Mouse (Mus musculus): Measurements from ENCODE around the gene Pdzrn3.

Pdzrn3 gene

DNA sequence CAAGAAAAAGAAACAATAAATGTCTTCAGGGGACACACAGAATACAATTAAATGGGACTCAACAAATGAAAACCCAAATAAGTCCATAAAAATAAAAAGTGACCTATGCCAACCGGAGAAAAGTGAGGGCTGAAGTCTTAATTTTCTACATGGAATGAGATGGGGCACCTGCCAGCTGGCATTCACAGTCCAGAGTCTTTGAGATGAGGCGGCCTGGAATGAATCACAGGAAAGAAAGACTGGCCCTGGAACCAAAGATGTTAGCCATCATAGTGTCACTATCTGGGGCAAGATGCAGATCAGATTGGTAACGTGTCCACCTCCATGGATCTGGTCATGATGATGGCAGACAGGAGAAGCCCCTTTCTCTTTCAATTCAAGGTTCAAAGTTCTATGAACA, 50.5 kb downstream of the Pdzrn3 start:
- DNase-seq = no peak

DNA sequence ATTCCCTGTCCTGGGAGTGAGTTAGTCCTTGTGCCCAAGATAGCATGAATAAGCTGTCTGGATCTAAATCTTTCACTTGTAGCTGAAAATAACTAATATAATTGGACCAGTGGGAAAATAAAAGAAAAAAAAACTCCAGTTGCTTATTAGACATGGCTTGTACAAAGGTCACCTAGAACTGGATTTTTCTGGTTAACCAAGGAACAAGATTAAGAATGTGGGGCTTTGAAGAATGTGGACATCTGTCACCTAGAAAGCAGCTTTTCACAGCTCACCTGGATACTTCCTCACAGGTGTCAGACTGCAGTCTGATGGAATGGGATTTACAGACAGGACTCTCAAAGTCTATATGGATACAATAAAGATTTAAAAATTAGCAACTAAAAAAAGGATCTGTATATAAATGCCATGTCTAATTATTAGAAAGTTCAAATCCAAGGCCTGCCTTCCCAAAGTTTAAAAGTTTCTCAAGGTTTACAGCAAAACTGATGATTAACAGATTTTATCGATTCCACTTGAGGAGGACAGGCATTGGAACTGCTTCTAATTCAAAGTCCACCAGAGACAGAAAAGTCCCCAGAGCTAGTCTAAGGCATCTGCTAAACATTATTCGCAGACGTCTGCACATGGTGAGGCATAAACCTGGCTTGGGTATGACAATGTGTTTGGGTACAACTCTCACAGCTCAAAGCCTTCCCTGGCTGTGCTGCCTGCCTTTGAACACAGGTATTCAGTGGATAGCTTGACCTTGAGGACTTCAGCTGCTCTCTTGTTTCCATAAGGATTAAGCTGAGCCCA, 51.7 kb downstream of the Pdzrn3 start:
- DNase-seq = no peak

DNA sequence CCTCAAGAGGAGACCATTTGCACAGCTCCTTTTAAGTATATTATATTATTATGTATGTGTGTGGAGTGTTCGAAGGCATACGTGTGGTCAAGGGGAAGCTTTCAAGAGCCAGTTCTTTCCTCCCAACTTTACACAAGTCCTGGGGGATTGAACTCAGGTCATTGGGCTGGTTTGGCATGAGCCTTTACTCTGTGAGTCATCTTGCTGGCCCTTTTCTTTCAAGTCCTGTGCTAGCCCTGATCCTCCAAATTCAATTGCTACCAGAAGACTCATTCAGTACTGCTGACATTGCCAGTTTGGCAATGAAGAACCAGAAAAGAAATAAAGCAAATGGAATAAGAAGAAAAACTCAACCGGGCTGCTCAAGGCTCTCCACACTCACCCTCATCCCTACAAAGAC, 55.1 kb downstream of the Pdzrn3 start:
- DNase-seq = no peak

DNA sequence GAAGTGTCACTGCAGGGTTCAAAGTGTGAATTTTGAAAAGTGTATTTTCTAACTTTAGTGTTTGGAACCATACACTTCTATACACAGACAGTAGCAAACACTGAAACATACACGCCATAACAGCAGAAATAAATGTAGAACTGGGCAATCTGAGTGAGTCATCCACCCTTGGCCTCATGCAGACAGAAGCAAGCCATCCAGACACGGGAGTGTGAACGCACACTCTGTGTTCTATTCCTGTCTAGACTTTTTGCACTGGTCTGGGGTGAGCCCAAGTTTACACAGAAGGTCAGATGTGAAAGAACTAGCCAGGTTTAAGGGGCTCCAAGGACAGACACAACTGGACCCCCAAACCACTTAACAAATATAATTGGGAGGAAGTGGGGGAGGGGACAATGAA, 57.3 kb downstream of the Pdzrn3 start:
- DNase-seq = no peak

DNA sequence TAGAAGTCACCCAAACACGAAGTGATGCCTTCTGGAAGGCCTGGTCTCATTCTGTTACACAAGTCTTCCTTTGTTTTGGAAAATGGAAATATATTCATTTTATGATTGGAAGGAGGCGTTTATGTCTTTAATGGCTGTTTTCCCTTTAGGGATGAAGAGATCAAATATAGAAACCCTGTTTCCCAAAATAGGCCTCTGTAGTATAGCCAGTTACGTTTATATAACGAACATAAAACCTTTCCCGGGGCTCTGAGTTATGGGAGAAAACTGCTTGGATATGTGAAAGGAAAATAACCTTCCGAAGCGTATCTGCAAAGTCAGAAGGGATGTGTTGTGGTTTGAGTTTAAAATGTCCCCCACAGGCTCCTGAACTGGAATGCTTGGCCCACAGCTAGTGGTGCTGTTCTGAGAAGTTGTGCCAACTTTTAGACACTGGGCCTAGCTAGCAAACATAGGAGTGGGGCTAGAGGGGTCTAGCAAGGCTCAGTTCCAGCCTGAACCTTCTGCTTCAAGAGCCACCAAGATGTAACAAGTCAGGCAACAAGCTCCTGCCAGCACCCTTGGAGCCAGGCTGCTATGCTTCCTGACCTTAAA, 58.2 kb downstream of the Pdzrn3 start:
- DNase-seq = no peak

DNA sequence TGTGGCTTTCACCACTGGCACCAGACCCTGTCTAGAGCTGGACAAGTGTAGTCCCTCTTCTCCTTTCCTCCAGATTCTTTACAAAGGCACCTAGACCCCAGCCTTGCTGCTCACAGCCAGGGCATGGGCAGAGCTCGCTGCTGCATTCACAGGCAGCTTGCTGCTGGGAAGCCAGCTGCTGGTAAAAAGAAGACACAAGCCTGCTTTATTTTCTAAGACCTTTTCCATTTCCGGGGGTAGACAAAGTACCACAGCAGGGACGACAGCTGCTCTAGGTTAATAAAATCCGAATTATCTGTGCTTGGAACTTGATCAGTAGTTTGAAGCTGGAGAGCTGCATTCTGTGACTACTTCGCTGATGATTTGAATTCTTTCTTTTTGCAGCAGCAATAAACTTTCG, 59.2 kb downstream of the Pdzrn3 start:
- DNase-seq = no peak

DNA sequence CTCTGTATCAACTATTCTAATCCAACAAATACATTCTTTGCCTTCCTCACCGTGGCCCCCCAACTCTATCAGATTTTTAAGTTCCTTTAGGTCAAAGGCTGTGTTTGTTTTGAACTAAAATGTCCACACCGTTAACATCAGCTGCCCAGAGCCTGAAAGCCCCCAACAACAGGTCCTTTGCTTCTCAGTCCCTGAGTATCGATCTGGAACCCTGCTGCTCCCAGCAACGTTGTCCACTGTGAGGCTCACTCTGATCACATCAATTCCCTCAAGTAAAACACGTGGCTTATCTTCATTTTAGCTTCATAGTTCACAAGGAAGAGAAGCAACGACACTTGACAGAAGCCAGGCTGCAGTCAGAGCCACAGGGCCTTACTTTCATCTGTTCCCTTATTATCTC, 66.3 kb downstream of the Pdzrn3 start:
- no peak for DNase-seq

DNA sequence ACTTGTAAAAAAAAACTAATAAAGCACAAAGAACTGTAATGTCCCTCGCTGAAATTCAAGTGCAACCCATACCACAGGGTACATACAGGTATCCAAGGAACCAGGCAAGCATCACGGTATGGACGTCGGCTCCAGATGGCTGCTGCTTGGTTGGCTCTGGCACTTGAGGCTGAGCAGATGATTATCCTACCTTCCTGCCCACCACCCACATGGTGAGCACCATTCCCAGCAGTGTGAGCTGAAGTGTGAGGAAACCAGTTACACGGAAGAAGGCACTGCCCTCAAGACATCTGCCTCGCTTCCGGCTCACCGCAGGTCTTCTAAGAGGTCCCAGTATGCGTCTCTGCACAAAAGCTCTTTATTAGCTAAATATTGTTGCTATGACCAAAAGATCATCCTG, 67.2 kb downstream of the Pdzrn3 start:
- DNase-seq = no peak

DNA sequence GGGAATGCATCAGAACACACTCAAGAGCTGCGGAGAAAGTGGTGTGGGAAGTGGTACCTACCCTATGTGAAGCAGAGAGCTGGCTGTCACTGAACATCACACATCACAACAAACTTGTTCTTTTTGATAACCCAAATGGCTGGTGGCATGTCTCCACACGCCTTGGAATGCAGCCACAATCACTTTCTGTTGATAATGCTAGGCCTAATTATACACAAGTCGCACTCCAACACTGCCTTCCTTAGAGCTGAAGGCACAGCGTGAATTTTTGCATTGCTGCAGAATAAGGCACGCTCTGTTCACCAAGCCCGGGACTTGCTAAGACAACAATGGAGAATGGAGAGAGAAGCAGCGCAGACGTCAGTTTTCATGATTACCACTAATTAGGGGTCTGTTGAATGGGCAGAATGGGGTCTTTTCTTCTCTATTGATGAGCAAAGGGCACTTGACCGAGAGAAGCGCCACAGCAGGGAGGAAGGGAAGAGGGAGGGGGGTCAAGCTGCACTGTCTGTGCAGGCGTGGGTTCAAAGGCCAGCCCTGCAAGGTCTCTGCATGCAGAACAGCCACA, 69.6 kb downstream of the Pdzrn3 start:
- no peak for DNase-seq

DNA sequence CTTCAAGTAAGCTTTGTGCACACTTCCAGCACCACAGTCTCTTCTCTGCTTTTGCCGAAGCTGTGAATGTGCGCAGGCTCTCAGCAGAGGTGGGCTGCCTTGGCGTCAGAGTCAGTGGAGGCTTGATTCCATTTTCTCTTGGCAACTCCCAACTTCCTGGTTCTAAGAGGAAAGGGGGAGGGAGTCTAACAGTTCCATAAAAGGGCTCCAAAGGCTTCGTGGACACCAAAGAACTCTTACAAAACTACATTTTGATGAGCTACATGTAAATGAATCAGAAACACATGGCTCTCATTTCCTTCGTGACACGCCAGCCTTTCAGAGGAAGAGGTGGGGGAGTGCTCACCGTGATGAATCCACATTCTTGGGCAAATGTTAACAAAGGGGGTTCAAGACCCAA, 70.9 kb downstream of the Pdzrn3 start:
- DNase-seq = no peak

DNA sequence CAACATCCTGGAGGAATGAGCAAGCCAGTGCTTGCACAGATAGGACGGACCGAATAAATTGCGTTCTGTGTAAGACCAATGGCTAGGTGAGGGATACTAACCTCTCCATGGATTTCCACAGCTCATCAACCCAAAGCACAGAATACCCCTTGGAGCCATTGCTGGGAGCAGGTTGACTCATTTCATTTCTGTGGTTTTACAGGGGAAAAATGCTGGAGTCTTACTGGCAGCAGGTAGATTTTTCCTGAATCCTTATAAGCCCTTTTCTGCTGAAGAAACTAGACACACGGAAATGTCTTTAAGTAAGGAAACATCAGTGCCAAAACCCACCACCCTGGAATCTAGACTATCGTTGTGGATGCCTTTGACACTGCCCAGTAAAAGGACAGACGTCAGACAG, 72.2 kb downstream of the Pdzrn3 start:
- DNase-seq = no peak

DNA sequence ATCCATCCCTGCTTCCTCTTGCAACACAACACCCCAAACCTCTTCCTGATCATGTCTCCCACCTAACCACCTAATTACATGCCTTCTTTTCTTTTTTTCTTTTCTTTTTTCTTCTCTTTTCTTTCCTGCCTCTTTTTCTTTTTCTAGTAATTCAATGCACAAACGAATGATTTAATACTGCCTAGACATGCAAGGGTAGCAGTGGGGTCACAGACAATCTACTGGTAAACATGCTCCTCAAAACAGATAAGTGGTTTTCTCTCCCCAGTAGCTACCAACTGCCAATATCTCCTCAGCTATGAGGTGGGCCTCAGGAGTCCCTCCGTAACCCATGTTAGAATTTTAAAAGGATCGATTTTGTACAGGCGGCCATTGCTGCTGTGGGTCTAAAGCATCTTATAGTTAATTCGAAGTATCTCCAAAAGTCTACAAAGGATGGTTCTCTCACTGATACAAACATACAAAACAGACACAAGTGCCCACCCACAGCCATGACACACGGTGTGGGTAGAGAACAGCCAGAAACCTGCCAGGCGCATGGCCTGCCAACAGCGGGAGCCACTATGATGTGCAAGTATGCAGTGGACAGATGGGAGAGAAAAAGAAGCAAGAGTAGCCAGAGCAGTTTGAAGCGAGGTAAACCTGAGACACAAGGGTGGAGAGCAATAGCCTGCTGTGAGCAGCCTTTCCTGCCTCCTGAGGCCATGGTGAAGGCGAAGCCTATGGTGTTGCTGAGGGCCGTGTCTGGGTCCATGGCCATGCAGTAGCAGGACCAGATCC, 73.5 kb downstream of the Pdzrn3 start:
- DNase-seq = no peak

DNA sequence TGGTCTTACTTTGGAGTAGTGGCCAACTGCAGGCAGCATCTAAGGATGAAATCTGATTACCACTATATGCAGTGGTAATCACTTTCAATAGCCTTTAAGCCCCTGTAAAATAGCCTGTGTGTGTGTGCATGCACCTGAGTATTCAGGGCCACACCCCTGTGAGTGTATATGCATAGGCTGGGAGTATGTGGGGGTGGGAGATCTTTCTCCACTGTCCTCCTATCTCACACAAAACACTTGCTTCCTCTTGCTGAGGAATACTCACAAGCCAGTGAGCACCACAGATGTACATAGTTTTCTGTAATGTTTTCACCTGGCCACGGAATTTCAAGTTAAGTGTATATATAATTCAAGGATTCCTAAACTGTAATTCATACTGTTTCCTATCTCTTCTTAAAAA, 74.2 kb downstream of the Pdzrn3 start:
- DNase-seq = no peak

DNA sequence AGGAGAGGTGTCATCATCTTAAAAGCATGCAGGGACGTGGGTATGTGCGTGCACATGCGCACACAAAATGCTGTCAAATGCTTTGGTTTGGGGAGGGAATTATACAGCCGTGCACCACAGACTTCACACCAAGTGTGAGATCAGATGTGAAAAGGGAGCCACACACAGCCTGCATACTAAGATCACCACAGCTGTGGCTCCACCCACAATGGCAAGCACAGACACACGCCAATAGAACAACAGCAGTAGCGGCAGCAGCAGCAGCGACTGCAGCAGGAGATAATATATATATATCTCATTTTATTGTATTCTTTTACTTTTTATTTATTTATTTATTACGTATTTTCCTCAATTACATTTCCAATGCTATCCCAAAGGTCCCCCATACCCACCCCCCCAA, 76.5 kb downstream of the Pdzrn3 start:
- DNase-seq = no peak

DNA sequence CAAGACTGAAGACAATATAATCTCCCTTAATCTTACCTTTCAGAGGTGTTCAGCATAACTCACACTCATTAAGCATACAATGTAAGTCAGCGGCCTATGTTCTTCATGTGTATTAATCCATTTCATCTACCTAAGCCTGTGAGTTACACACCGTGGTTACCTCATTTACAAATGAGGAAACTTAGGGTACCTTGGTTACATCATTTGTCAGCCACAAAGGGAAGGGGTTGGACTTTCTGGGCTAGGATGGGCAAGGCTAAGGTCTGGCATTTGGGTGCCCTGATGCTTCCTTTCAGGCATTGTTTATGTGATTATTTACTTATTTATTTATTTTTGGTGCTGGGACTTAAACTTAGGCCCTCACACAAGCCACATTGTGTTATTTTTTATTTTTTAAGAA, 78.3 kb downstream of the Pdzrn3 start:
- DNase-seq = no peak

DNA sequence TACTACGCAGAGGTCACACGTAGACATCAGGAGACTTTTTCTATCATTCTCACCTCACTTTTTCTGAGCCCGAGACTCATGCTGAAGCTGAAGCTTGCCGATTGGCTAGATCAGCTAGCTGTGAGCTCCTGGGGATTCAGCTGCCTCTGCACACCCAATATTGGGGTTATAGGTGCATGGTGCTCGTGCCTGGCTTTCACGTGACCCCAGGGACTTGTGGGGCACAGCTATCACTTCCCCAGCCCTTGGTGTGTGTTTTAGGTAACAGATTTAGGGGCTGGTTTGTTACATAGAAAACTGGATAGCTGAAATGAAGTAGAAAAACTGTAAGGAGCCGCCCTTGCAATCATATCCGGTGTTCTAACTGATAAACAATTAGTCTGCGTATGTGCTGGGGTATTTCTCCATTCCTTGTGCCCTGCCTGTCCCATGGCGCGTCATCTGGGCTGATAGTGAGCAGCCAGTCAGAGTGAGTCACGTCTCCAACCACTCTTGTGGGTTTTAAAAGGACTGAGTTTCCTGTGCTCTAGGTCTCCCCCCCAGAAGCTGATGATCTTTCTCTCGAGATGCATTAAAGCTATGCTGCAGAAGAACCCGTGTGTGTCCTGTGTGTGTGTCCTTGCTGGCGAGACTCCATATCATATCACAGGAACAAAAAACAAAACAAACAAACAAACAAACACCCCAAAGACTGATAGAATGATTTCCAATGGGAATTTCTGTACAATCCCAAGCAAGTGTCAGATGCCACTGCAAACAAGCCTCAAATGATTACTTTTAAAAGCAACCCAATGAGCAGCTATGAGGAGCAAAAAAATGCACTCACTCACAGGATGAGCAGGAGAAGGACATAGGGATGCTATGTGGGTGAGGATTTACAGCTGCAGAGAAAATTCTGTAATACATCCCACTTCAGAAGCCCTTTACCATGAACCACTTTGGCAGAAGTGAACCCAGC, 79.9 kb downstream of the Pdzrn3 start:
- DNase-seq = no peak

DNA sequence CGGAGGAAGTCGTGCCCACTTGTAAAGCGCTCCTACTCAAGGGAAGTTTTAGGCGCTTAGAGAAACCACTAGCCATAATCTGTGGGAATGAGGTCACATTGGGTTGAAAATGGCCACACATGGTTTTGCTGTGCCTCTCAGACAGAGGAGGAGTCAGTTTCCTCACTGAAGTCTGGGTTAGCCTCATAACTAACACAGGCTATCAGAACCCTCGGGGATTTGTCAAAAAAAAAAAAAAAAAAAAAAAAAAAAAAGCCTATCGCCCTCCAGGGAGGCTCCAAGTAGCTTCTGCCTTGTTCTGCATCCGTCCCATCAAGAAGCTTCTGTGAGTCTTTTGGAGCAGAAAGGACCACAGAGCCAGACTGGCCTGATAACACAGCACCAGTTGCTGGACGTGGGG, 80.7 kb downstream of the Pdzrn3 start:
- DNase-seq = no peak

DNA sequence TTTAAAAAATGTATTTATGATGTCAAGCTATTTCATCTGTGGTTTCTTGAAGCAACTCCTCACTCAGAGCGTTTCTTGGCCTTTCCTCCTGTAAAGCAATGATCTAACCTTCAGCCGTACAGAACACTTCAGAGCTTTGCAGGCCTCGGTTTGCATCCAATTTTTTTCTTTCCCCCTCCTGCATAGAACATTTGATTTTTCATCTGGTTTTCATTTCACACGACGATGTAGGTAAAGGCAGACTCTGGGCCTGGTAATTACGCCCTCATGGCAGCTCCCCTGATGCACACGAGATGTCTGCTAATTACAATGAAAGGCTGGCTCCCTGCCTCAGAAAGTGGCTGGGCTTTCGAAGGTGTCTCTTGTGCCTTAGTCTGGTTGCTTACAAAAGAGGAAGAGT, 81.4 kb downstream of the Pdzrn3 start:
- DNase-seq = no peak

DNA sequence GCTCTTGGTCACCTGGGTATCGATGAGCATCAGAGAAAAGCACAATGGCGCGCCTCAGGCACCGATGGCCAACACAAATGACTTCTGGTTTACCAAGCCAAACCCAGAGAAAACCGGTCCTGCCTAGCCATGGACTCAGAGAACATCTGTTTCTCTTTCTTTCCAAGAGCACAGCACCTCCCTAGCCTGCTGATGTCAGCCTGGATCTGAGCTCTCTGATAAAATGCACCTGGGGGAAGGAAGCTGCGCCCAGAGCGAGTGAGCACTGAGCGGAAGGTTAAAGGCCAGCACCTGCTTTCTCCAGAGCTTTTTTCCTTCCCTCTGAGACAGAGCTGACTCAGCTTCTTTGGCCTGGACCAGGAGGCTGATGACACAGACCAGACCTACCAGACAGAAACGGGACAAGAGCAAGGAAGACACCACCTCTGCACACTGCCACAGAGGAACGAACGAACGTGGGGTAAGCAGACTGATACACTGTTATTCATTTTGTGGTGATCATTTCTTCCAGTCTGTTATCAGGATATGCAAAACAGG, 84.6 kb downstream of the Pdzrn3 start:
- DNase-seq = no peak

DNA sequence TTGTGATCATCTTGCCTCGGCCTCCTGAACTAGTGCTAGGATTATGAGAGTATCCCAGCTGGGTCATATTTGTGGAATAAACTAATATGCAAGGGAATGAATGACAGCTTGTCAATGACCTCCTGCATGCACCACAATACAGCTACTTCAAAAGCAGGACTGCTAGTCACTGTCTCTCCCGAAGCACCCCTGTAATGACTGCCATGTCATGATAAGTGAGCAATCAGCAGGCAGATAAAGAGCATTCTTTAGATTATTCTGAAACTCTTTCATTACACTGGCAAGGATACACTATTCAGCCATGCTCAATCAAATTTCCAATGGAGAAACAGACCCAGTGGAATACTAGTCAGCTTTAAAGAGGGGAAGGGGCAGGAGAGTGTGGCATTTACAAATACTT, 85.8 kb downstream of the Pdzrn3 start:
- DNase-seq = no peak

DNA sequence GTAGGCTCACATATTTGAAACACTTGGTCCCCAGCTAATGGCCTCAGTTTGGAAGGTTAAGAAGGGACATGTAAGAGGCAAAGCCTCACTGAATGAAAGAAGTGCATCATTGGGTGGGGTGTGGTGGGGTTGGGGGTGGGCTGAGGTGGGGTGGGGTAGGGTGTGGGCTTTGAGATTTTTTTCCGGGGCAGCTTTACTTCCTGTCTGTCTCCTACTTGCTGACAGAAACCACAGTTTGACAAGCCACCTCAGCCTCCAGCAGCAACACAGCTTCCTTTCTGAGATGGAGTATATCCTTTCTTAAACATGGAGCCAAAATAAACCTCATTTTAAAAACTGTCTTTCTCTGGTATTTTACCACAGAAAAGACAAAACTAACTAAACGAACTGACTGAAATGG, 87.5 kb downstream of the Pdzrn3 start:
- DNase-seq = no peak

DNA sequence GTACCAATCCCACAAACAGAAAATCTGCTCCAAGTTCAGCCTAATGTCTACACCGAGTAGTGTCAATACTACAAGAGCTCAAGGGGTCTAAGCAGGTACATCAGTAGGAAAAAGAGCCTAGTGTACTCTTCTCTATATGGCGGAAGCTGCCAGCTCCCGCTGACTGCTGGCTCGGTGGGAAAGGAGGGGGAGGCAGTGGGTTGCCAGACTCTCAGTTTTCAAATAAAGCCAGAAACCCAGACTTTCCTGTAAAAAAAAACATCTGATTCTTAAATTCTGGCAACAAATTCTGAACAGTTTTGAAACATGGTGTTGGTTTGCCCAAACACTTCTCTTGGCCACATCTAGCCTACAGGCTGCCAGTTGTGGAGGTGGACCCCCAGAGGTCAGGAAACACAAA, 88.3 kb downstream of the Pdzrn3 start:
- no peak for DNase-seq

Data from cerebellum, adult 8-10 months (tissue).